Mouse (Mus musculus): ENCODE measurements at regions not wholly inside any gene's neighbourhood (a gene's known extent, or its start where the extent isn't known, plus 50 kb on each side); places are given as distances from the start of the nearest gene placed in this dataset.
A peak's percentile ranks its signal among the peaks of the same experiment; 100 is the strongest.

DNA sequence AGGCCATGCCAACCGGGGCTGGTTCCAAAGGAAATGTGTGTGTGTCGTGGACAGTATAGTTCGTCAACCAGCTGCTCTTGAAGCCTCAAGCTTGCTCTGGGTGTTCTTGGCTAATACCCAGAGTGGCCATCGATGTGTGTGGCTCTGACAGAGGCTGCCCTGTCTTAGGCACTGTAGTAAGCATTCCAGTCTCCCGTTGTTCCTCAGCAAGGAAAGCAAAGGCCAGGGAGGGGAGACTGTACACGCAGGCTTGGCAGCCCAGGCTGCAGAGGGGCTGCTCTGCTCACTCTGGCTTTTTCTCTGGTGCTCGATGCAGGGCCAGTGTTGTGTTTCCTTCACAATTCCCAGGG, 106.1 kb upstream of the Unc5b start:
- no peak for DNase-seq (ENCODE audit: low spot score)

- no peak for DNase-seq (ENCODE audit: low spot score)
Observed at GRCm38 (mm10) chr10:60936659-60937516, 105.5 kb upstream of the Unc5b start.

GRCm38 (mm10) chr10:60934297-60935286, 103.2 kb upstream of the Unc5b start:
- peak; percentile 9 for DNase-seq (ENCODE audit: low spot score)

- no peak for DNase-seq (ENCODE audit: low spot score)
Observed at GRCm38 (mm10) chr10:60933891-60934290, 102.5 kb upstream of the Unc5b start.

GRCm38 (mm10) chr10:60932855-60933254, 101.5 kb upstream of the Unc5b start:
- DNase-seq (ENCODE audit: low spot score), result no peak

- no peak for DNase-seq (ENCODE audit: low spot score)
Observed at GRCm38 (mm10) chr10:60931891-60932378, 100.6 kb upstream of the Unc5b start.

- no peak for DNase-seq (ENCODE audit: low spot score)
Observed at GRCm38 (mm10) chr10:60928646-60929045, 97.3 kb upstream of the Unc5b start.

DNA sequence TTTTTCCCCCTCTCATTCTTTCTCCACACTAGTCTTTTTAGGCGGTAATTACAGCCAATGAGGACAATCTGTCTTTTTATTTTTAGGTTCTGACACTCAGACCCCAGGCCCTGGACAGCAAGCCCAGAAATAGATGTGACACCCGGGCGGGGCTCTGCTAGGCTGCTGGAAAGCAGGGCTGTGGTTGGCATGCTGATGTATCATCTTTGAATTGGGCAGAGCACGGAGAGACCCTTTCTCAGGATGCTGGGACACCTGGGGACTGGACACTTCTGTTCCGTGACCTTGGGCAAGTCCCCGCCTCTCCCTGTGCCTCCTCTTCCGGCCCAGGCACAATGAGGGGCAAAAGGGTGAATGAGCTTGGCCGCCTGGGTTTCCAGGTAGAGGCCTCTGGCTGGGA, 96.8 kb upstream of the Unc5b start:
- DNase-seq (ENCODE audit: low spot score), result no peak

DNA sequence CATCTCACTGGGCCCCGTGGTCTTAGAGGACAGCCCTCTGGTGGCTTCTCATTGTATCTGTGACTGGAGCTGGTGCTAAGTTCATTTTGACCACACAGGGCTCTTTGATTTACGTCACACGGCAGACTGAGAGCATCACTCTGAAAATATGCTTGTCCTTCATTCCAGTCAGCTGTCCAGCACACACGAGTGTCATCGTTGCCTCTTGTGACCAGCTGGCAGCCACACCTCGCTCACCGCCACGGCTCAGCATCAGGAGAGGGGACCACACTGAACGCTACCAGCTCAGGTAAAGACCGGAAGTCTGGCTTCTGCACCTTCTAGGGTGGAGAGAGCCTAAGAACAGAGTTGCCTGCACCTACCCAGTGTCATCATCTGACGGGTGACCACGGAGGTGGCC, 95.3 kb upstream of the Unc5b start:
- DNase-seq (ENCODE audit: low spot score), result no peak

- DNase-seq (ENCODE audit: low spot score), result no peak
Observed at GRCm38 (mm10) chr10:60925644-60926043, 94.3 kb upstream of the Unc5b start.

DNA sequence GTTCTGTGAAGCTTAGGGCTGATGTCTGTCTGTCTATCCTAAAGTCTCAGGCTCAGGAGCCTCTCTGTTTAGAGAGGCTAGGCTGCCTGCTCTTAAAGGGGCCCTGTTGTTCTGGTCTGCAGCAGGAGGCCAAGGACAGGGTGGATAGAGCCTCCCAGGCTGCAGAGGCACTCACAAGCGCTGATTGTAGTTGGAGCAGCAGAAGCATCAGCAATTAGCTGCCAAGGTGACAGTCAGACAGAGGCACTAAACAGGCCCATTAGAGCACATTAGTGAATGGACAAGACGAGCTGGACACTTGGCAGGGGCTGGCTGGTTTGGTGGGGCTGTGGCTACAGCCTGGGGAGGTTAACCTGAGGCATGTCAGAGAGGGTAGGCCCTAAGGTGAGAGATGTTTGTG, 93.8 kb upstream of the Unc5b start:
- no peak for DNase-seq (ENCODE audit: low spot score)

DNA sequence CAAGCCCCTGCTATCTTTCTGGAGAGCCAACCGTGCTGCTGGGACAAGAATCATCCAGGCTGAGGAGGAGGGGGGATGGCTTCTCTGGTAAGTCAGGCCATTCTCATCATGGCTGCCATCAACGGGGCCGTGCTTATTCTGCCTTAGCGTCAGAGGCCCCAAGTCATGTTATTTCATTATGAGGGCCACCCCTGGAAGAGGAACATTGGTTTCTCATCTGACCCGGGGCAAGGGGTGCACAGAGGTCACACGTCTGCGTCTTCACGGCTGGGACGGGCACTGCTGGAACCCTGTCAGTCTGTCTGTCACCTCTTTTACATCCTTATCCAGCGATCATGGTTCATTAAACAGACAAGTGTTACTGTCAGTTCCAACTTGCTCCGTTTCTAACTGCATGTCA, 92.4 kb upstream of the Unc5b start:
- DNase-seq (ENCODE audit: low spot score), result no peak

DNA sequence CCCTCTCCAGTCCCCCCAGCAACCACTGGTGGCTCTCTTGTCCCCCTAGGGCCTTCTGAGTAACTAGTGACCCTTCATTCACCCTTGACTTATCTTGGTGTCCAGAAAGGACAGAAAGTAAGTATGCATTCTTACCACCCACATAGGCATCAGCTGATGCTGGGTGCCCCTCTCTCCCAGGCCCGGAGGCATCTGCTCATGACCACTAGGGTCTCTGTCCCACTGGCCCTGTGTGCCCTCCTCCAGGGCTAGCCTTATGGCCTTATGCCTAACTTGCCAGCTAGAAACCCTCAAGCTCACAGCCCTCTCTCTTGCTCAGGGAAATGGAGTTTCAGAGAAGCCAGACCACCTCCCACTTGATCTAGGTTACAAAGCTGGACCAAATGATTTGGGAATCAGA, 89.2 kb upstream of the Unc5b start:
- no peak for DNase-seq (ENCODE audit: low spot score)

- DNase-seq (ENCODE audit: low spot score), result no peak
Observed at GRCm38 (mm10) chr10:60918020-60918419, 86.6 kb upstream of the Unc5b start.

DNA sequence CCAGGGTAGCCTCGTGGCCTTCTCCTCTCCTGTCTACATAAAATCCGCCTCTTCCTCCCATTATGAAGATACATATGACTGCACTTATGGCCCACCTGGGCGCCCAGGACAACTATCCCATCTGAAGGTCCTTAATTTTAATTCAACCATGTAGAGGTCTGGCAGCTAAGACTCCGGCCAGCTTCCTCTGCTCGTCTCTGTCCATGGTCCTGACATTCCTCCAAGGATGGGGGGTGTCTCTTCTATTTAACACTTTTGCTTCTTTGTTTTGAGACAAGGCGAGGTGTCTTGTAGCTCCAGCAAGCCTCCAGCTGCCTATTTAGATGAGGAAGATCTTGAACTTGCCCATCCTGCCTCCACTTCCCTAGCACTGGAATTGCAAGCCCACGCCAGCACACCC, 83.0 kb upstream of the Unc5b start:
- DNase-seq (ENCODE audit: low spot score), result no peak

GRCm38 (mm10) chr10:60913456-60913900, 82.1 kb upstream of the Unc5b start:
- DNase-seq (ENCODE audit: low spot score), result no peak

DNA sequence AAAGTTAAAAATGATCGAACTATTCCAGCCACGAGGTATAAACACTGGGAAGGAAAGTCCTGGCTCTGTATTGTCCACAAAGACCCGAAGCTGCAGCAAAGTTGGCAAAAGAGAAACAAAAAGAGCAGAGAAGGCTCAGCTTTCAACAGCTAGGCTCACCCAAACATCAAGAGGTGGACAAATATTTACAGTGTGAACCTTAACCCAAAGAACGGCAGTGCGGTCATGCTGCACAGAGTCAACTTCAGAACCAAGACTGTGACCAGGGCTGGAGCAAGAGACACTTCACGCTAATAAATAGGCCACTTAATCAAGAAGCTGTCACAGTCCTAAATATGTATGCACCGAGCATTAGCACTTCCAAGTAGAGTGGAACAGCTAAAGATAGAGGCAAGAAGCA, 73.0 kb upstream of the Unc5b start:
- DNase-seq (ENCODE audit: low spot score), result no peak

GRCm38 (mm10) chr10:60900992-60901391, 69.6 kb upstream of the Unc5b start:
- DNase-seq (ENCODE audit: low spot score), result no peak

DNA sequence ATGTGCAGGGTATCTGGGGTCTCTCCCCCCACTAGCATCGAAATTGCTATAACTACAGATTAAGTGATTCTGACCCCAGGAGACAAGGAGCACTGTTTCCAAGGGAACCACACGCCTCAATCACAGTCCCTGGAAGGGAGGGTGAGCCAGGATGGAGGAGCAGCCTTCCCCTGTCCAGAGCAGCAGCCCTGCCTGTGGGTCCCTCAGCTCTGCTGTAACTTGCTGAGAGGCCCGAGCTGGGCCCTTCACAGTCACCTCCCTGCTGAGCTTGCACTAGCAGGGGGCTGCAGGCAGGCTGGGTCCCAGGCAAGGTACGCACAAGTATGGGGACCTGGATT, 62.4 kb upstream of the Unc5b start:
- DNase-seq (ENCODE audit: low spot score), result no peak

- no peak for DNase-seq (ENCODE audit: low spot score)
Observed at GRCm38 (mm10) chr10:60893130-60893809, 61.9 kb upstream of the Unc5b start.

DNA sequence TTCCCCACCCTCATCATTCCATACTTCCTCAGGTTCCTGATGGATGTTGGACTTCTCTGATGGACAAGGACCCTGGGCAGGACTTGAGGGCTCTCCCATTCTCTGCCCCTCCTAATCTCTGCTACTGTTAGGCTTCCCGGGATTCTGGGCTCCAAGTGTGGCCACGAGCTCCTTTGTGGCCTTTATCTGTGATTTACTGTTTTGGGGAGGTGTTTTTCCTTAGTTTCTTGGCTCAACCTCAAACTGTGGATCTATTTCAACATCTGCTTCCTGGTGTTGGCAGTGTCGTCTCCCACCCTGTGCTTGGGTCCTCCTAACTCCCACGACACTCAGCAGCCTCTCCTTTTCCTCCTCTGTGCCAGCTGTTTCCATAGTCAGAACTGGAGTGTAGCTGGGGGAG, 61.3 kb upstream of the Unc5b start:
- no peak for DNase-seq (ENCODE audit: low spot score)

GRCm38 (mm10) chr10:60891476-60892170, 60.2 kb upstream of the Unc5b start:
- DNase-seq (ENCODE audit: low spot score), result no peak
